Mouse (Mus musculus) thymus, postnatal 0 days (tissue): Measurements from ENCODE around the gene Kif5a. TPM values are rescaled to one million over a fixed set of nuclear protein-coding genes. Genes with fewer than 3 reads are reported as not detected.
A peak's percentile ranks its signal among the peaks of the same experiment; 100 is the strongest.

Experiments
- DNase-seq: peaks from one replicate; pipeline ENCODE4 v3.0.0-alpha.2; 2015; ENCODE audit warnings: low spot score
- polyA plus RNA-seq: library from polyadenylated mRNA; unstranded; fragments of >200 nt; fragmentation: Nextera tagmentation; extraction: Ambion mirVana; gene quantifications from 2 replicates; pipeline ENCODE4 v1.2.1, GENCODE M21; 2015

Gene Kif5a
- polyA plus RNA-seq, 1 experiment from 2014 or later: 0.13 TPM

DNA sequence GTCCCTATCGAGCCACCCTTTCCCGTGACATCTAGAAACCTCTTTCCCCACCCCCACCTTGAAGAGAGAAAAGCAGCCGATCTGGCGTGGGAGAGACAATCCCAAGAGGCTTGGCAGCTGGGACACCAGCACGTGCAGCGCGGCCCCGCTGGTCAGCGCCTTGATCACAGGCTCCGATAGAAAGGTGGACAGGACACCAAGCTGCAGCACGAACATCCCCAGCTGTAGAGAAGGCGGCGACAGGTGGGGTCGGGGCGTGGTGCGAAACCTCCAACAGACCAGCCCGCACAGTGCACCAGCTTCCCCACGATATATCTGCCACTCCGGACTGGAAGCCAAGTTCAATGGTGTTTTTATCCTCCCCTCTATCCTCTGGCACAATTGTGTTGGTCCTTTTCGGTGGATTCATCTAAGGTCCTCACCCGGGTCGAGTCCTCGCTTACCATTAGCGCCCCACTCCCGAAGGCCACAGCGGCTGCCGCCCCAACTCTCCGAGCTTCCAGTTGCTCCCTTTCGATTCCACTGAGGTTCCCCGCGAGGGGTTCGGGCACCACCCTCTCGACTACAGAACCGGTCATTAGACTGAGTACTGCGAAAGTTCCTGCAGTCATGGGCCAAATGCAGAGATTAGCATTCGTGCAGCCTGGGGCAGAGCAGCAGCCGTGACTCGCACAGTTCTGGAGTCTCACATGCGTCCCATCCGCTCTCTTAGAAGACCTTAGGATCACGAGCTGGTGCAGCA is 84.7 kb downstream of the Kif5a start:
- no peak for DNase-seq

DNA sequence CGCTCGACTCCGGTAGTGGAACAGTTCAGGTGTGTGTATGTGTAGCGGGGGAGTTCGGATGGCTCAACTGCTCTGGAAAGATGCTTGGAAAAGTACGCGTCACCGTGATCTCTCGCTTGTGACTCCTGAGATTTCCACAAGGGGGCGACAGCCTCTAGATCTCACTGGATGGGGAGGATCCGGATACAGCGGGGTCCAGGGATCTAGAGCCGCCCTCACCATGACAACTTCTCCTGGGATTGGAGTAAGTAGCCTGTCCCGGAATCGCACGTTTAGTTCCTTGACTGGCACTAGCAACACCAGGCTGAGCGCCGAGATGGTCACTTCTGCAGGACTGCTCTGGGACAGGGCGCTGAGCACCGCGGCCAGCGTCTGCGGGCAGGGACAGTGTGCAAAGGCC is 85.4 kb downstream of the Kif5a start:
- DNase-seq: peak; percentile 76

DNA sequence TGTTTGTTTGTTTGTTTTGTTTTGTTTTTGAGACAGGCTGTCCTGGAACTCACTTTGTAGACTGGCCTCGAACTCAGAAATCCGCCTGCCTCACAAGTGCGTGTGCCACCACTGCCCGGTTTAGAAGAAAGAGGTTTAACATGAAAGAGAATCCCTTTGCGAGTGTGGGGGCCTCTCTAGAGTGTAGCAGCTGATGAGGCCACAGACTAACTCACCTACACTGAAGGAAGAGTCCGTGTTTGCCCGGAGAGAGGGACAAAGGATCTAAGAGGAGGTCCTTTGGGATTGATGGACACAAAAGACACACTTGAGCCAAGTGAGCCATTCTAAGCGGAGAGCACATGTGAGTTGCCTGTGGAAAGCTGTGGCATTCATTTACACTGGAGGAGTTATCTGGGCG is 85.9 kb downstream of the Kif5a start:
- no peak for DNase-seq

DNA sequence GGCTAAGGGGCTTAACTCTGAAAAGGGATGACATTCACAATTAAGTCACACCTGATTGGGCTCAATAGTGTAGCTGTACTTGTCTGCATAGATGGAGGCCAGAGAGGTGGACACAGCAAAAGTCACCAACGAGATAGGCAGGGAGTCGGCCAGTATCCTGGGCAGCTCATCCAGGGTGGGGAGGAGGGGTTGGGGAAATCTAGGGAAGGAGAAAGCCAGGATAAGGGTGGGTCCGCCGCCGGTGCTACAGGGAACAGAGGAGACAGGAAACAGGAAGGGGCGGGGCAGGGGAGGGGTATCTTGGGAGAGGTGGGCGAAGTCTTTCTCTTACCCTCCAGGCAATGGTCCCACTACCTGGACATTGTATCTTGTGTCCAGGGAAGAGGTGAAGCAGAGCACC is 86.4 kb downstream of the Kif5a start:
- no peak for DNase-seq

DNA sequence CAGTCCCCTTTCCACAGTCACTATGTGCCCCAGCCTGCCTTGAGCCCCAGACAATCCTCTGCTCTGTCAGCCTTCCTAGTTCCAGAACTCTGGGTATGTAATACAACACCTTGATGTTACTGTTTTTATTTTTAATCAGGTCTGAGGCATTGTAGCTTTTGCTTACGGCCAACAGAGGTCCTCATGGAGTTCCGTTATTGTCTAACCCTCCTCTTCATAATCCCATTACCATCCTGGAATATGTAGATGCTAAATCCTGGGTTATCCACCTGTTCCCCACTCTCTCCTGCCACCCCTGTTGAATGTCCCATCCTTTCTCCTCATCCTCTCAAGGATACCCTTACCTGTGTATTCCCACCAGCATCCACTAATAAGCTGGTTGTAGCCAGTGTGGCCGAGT is 86.9 kb downstream of the Kif5a start:
- DNase-seq: no peak

Other genes starting within 250 kb of the Kif5a start
- 74.9 and 75.8 TPM in 2 replicates for gene Tsfm, start 232.5 kb downstream of the Kif5a start, polyA plus RNA-seq
- 24.7 and 25.5 TPM in 2 replicates for gene Mettl1, start 221.9 kb downstream of the Kif5a start, polyA plus RNA-seq
- gene Eef1akmt3, start 221.8 kb downstream of the Kif5a start, polyA plus RNA-seq: 0.08 TPM in 1 of 2 replicates, not detected in the other
- gene Cyp27b1, start 215.1 kb downstream of the Kif5a start, polyA plus RNA-seq: 0.05 and 0.09 TPM in 2 replicates
- 0.30 and 0.52 TPM in 2 replicates for gene March9, start 203.2 kb downstream of the Kif5a start, polyA plus RNA-seq
- gene Cdk4, start 199.8 kb downstream of the Kif5a start, polyA plus RNA-seq: 889 and 1,028 TPM in 2 replicates
- 49.9 and 60.5 TPM in 2 replicates for gene Tspan31, start 193.1 kb downstream of the Kif5a start, polyA plus RNA-seq
- 12.3 and 13.5 TPM in 2 replicates for gene Agap2, start 188.1 kb downstream of the Kif5a start, polyA plus RNA-seq
- 90.9 and 95.4 TPM in 2 replicates for gene Os9, start 142.2 kb downstream of the Kif5a start, polyA plus RNA-seq
- gene B4galnt1, start 98.1 kb downstream of the Kif5a start, polyA plus RNA-seq: 39.2 and 48.6 TPM in 2 replicates
- gene Slc26a10, start 82.7 kb downstream of the Kif5a start, polyA plus RNA-seq: 1.6 and 2.6 TPM in 2 replicates
- 3.7 and 4.5 TPM in 2 replicates for gene Arhgef25, start 73.3 kb downstream of the Kif5a start, polyA plus RNA-seq
- gene Dtx3, start 67.6 kb downstream of the Kif5a start, polyA plus RNA-seq: 42.7 and 47.3 TPM in 2 replicates
- 24.1 and 24.4 TPM in 2 replicates for gene Pip4k2c, start 51.8 kb downstream of the Kif5a start, polyA plus RNA-seq
- gene Dctn2, start 3.0 kb upstream of the Kif5a start, polyA plus RNA-seq: 129 and 138 TPM in 2 replicates
- gene Mbd6, start 25.7 kb upstream of the Kif5a start, polyA plus RNA-seq: 10.3 and 13.8 TPM in 2 replicates
- gene Mars, start 48.4 kb upstream of the Kif5a start, polyA plus RNA-seq: 110 and 122 TPM in 2 replicates
- gene Arhgap9, start 58.6 kb upstream of the Kif5a start, polyA plus RNA-seq: 107 and 127 TPM in 2 replicates
- gene Gli1, start 78.6 kb upstream of the Kif5a start, polyA plus RNA-seq: 0.13 and 0.14 TPM in 2 replicates
- gene Inhbe, start 91.1 kb upstream of the Kif5a start, polyA plus RNA-seq: not detected in 2 replicates
- gene Inhbc, start 107.1 kb upstream of the Kif5a start, polyA plus RNA-seq: not detected in 2 replicates
- gene R3hdm2, start 117.0 kb upstream of the Kif5a start, polyA plus RNA-seq: 19.4 and 26.7 TPM in 2 replicates
- 0.30 and 0.73 TPM in 2 replicates for gene Stac3, start 238.3 kb upstream of the Kif5a start, polyA plus RNA-seq